Mouse (Mus musculus): ENCODE data around the gene Rab34. TPM values are rescaled to one million over a fixed set of nuclear protein-coding genes. Genes with fewer than 3 reads are reported as not detected.

The Rab34 gene
- total and polyA plus RNA-seq, 3 experiments = 0.17 to 1.4 (median 0.50) TPM

GRCm38 (mm10) chr11:78153778-78154177 is 34.5 kb upstream of the Rab34 start:
- Histone ChIP-seq H3K79me2 (replicated peaks; ENCODE audit: control insufficient read depth, extremely low read depth, insufficient read depth, poor library complexity, severe bottlenecking) (no peaks in the 10 kb centered on the region; the same call in 1 of the 2 replicates), H3K4me3 (replicated peaks in 1 of 3; ENCODE audit: low read depth in 2 of 3, low read length in 2 of 3, poor library complexity in 1 of 3) (no peak overlapping the region), H3K9me3 (replicated peaks; ENCODE audit: low read length) (no peaks in the 10 kb centered on the region), H3K27me3 (replicated peaks) (no peaks in the 10 kb centered on the region), H3K36me3 (replicated peaks in 1 of 2; ENCODE audit: control insufficient read depth in 1 of 2, insufficient read depth in 1 of 2, low read length in 1 of 2) (peaks cover 78 to 97% of the 10 kb centered on the region in 2 experiments), H3K27ac (ENCODE audit: insufficient read depth, low read depth) (no peak overlapping the region), H3K4me2 (ENCODE audit: insufficient read depth, low read depth, poor library complexity, severe bottlenecking) (no peak overlapping the region), H3K4me1 (ENCODE audit: control insufficient read depth in 1 of 2, insufficient read depth in 2 of 2) (peaks cover 0 to 3% of the 10 kb centered on the region in 2 experiments; a peak in 1 of 4 replicates), H3K9ac (ENCODE audit: insufficient read depth, low read depth) (no peak overlapping the region)
- TF ChIP-seq GABPA (IDR thresholded peaks at IDR 0.05; ENCODE audit: insufficient replicate concordance, low read depth, low read length) (no peak), ZKSCAN1 (IDR thresholded peaks at IDR 0.05; ENCODE audit: borderline replicate concordance, low read depth, low read length) (no peak), POLR2A (IDR thresholded peaks at IDR 0.05; ENCODE audit: low read depth, low read length) (no peak), ZMIZ1 (IDR thresholded peaks at IDR 0.05; ENCODE audit: low read depth, low read length) (no peak), KAT2A (IDR thresholded peaks at IDR 0.05; ENCODE audit: insufficient replicate concordance, low read length) (no peak), RAD21 (IDR thresholded peaks at IDR 0.05; ENCODE audit: low read depth, low read length) (no peak), ELF1 (IDR thresholded peaks at IDR 0.05; ENCODE audit: low read depth, low read length) (no peak), TBP (conservative IDR thresholded peaks at IDR 0.05; ENCODE audit: low read depth, low read length) (no peak), USF1 (IDR thresholded peaks at IDR 0.05; ENCODE audit: low read depth, low read length) (no peak), JUN (IDR thresholded peaks at IDR 0.05; ENCODE audit: insufficient read depth, low read depth, low read length) (no peak), CTCF (conservative IDR thresholded peaks at IDR 0.05 in 1 of 2, IDR thresholded peaks at IDR 0.05 in 1 of 2; ENCODE audit: low read depth in 2 of 2, low read length in 2 of 2) (no peak), IRF4 (IDR thresholded peaks at IDR 0.05; ENCODE audit: low read depth, low read length) (no peak), E2F4 (IDR thresholded peaks at IDR 0.05; ENCODE audit: insufficient replicate concordance, low read depth, low read length) (no peak), JUND (conservative IDR thresholded peaks at IDR 0.05; ENCODE audit: low read depth, low read length) (no peak), BHLHE40 (IDR thresholded peaks at IDR 0.05; ENCODE audit: low read depth, low read length) (no peak), MXI1 (IDR thresholded peaks at IDR 0.05; ENCODE audit: low read depth, low read length) (no peak), MAFK (IDR thresholded peaks at IDR 0.05; ENCODE audit: insufficient replicate concordance, low read length) (no peak), MAZ (IDR thresholded peaks at IDR 0.05; ENCODE audit: low read depth, low read length) (no peak)
- dilution Hi-C loops (cut with MboI; ENCODE audit: extremely low pct_ligation_motif_present, extremely low pct_unique_long_range_greater_than_20kb, low sequenced_read_pairs) = no loop called here
- in situ Hi-C loops (cut with MboI; ENCODE audit: low pct_ligation_motif_present, low pct_unique_long_range_greater_than_20kb, low sequenced_read_pairs) = no loop called here
- no peak for DNase-seq (ENCODE audit: extremely low read depth)

- Histone ChIP-seq H3K36me3 (replicated peaks in 1 of 2; ENCODE audit: control insufficient read depth in 1 of 2, insufficient read depth in 1 of 2, low read length in 1 of 2) (peaks cover 77 to 98% of the 10 kb centered on the region in 2 experiments), H3K4me3 (replicated peaks in 1 of 3; ENCODE audit: low read depth in 2 of 3, low read length in 2 of 3, poor library complexity in 1 of 3) (no peak overlapping the region), H3K4me2 (ENCODE audit: insufficient read depth, low read depth, poor library complexity, severe bottlenecking) (no peak overlapping the region), H3K27ac (ENCODE audit: insufficient read depth, low read depth) (no peak overlapping the region), H3K9ac (ENCODE audit: insufficient read depth, low read depth) (no peak overlapping the region), H3K4me1 (ENCODE audit: control insufficient read depth in 1 of 2, insufficient read depth in 2 of 2) (peaks cover 0 to 14% of the 10 kb centered on the region in 2 experiments; a peak in 2 of 4 replicates), H3K9me3 (replicated peaks; ENCODE audit: low read length) (no peaks in the 10 kb centered on the region), H3K79me2 (replicated peaks; ENCODE audit: control insufficient read depth, extremely low read depth, insufficient read depth, poor library complexity, severe bottlenecking) (no peaks in the 10 kb centered on the region; the same call in none of the 2 replicates), H3K27me3 (replicated peaks) (no peaks in the 10 kb centered on the region)
- no peak for TF ChIP-seq TCF12 (IDR thresholded peaks at IDR 0.05; ENCODE audit: low read depth, low read length)
- TF ChIP-seq BHLHE40 (IDR thresholded peaks at IDR 0.05; ENCODE audit: low read depth, low read length) = no peak
- no peak for TF ChIP-seq RCOR1 (conservative IDR thresholded peaks at IDR 0.05; ENCODE audit: low read depth, low read length)
- TF ChIP-seq PAX5 (IDR thresholded peaks at IDR 0.05; ENCODE audit: low read length) = no peak
- no peak for TF ChIP-seq JUND (conservative IDR thresholded peaks at IDR 0.05; ENCODE audit: low read depth, low read length)
- TF ChIP-seq MXI1 (IDR thresholded peaks at IDR 0.05; ENCODE audit: low read depth, low read length) = no peak
- TF ChIP-seq TBP (conservative IDR thresholded peaks at IDR 0.05; ENCODE audit: low read depth, low read length) = no peak
- no peak for TF ChIP-seq ZKSCAN1 (IDR thresholded peaks at IDR 0.05; ENCODE audit: borderline replicate concordance, low read depth, low read length)
- no peak for DNase-seq (ENCODE audit: extremely low read depth)
- in situ Hi-C loops (cut with MboI; ENCODE audit: low pct_ligation_motif_present, low pct_unique_long_range_greater_than_20kb, low sequenced_read_pairs) = no loop called here
- dilution Hi-C loops (cut with MboI; ENCODE audit: extremely low pct_ligation_motif_present, extremely low pct_unique_long_range_greater_than_20kb, low sequenced_read_pairs) = no loop called here
These were observed 32.6 kb upstream of the Rab34 start for GRCm38 (mm10) chr11:78155674-78156073.
